Mouse (Mus musculus) G1E (cell line): ENCODE measurements around the gene Krt83. TPM values are rescaled to one million over a fixed set of nuclear protein-coding genes. Genes with fewer than 3 reads are reported as not detected.

Experiments
- ATAC-seq: 2 replicates; pipeline ENCODE4 v1.8.0; 2016; ENCODE audit warnings: mild to moderate bottlenecking; ENCODE audit not compliant: insufficient number of reproducible peaks, poor library complexity, low FRiP score, severe bottlenecking; ENCODE audit errors: extremely low read depth
- DNase-seq: peaks from one replicate; pipeline ENCODE4 v3.0.0; 2012; ENCODE audit warnings: low spot score
- H3K27me3 ChIP-seq: 2 replicates; pipeline ENCODE4 v1.6.1; 2012; ENCODE audit warnings: mild to moderate bottlenecking, low read length, inconsistent platforms; ENCODE audit not compliant: insufficient read depth
- H3K36me3 ChIP-seq: replicated peaks from 2 replicates; pipeline ENCODE3; 2012; ENCODE audit warnings: mild to moderate bottlenecking, inconsistent platforms
- H3K4me1 ChIP-seq: 2 replicates; pipeline ENCODE4 v1.6.1; 2012; ENCODE audit warnings: low read depth, low read length, inconsistent platforms, mixed read lengths; ENCODE audit not compliant: insufficient read depth
- H3K4me3 ChIP-seq: 2 replicates; pipeline ENCODE4 v1.5.1; 2012; ENCODE audit warnings: low read depth, mild to moderate bottlenecking, inconsistent platforms, low read length, moderate library complexity, mixed read lengths
- H3K9me3 ChIP-seq: replicated peaks from 2 replicates; pipeline ENCODE4 v1.6.1; 2012; ENCODE audit warnings: inconsistent platforms
- CTCF ChIP-seq: IDR thresholded peaks from 2 replicates; pipeline ENCODE4 v1.5.1; 2012; ENCODE audit warnings: low read depth, low read length, inconsistent platforms, mixed read lengths
- GATA1 ChIP-seq: IDR thresholded peaks from 2 replicates; pipeline ENCODE4 v1.6.1; 2012; ENCODE audit warnings: borderline replicate concordance, low read length, inconsistent platforms, mixed read lengths
- GATA2 ChIP-seq: IDR thresholded peaks from 2 replicates; pipeline ENCODE4 v1.6.1; 2012; ENCODE audit warnings: low read depth, low read length, inconsistent platforms, borderline replicate concordance
- POLR2AphosphoS5 ChIP-seq: IDR thresholded peaks from 2 replicates; pipeline ENCODE4 v1.6.1; 2012; ENCODE audit warnings: low read depth, low read length, inconsistent platforms; ENCODE audit not compliant: insufficient replicate concordance
- TAL1 ChIP-seq: conservative IDR thresholded peaks from 2 replicates; pipeline ENCODE4 v1.6.1; 2012; ENCODE audit warnings: low read depth, low read length, inconsistent platforms, mixed read lengths
- polyA plus RNA-seq: library from polyadenylated mRNA; stranded (reverse); fragments of >175 nt; gene quantifications from 2 replicates; pipeline ENCODE4 v1.2.3, GENCODE M21; 2012
- total RNA-seq, 2 experiments: library from RNA; stranded (forward) in 1 of 2; stranded (reverse) in 1 of 2; fragments of 200-1000 nt in 1 of 2; fragments of >200 nt in 1 of 2; fragmentation: Nextera tagmentation in 1 of 2; gene quantifications; 2 replicates each; pipeline ENCODE4 v1.2.3; 2014 to 2017

Krt83 gene
- total and polyA plus RNA-seq, 3 experiments: not detected

GRCm38 (mm10) chr15:101459283-101459682, 32.0 kb downstream of the Krt83 start:
- Histone ChIP-seq H3K36me3 (no peaks in the 10 kb centered on the region), H3K27me3 (no peaks in the 10 kb centered on the region), H3K4me1 (no peaks in the 10 kb centered on the region), H3K4me3 (no peak overlapping the region), H3K9me3 (peaks cover 61% of the 10 kb centered on the region)
- no peak for DNase-seq
- ATAC-seq: no peak
- no peak for TF ChIP-seq GATA2
- no peak for TF ChIP-seq TAL1
- TF ChIP-seq GATA1: no peak
- no peak for TF ChIP-seq POLR2AphosphoS5
- no peak for TF ChIP-seq CTCF

GRCm38 (mm10) chr15:101458361-101458930, 32.9 kb downstream of the Krt83 start:
- Histone ChIP-seq H3K4me3 (no peak overlapping the region), H3K27me3 (no peaks in the 10 kb centered on the region), H3K4me1 (no peaks in the 10 kb centered on the region), H3K36me3 (no peaks in the 10 kb centered on the region), H3K9me3 (peaks cover 62% of the 10 kb centered on the region)
- ATAC-seq (no peak), DNase-seq (no peak)
- TF ChIP-seq GATA2 (no peak), POLR2AphosphoS5 (no peak), GATA1 (no peak), CTCF (no peak), TAL1 (no peak)

- DNase-seq: no peak
- H3K36me3 ChIP-seq: no peaks in the 10 kb centered on the region
- ATAC-seq: no peak
- no peaks in the 10 kb centered on the region for H3K4me1 ChIP-seq
- H3K4me3 ChIP-seq: no peak overlapping the region
- peaks cover 62% of the 10 kb centered on the region for H3K9me3 ChIP-seq
- TF ChIP-seq GATA2 (no peak), TAL1 (no peak), POLR2AphosphoS5 (no peak), GATA1 (no peak), CTCF (no peak)
- no peaks in the 10 kb centered on the region for H3K27me3 ChIP-seq
These were observed 35.4 kb downstream of the Krt83 start for GRCm38 (mm10) chr15:101455891-101456290.

- ATAC-seq: no peak
- no peaks in the 10 kb centered on the region for H3K27me3 ChIP-seq
These were observed 36.0 kb downstream of the Krt83 start for GRCm38 (mm10) chr15:101455292-101455691.

GRCm38 (mm10) chr15:101454774-101455173, 36.5 kb downstream of the Krt83 start:
- no peaks in the 10 kb centered on the region for H3K27me3 ChIP-seq
- H3K9me3 ChIP-seq: peaks cover 63% of the 10 kb centered on the region
- no peaks in the 10 kb centered on the region for H3K4me1 ChIP-seq
- no peak overlapping the region for H3K4me3 ChIP-seq
- no peaks in the 10 kb centered on the region for H3K36me3 ChIP-seq
- ATAC-seq (no peak), DNase-seq (no peak)
- TF ChIP-seq TAL1 (no peak), CTCF (no peak), GATA1 (no peak), POLR2AphosphoS5 (no peak), GATA2 (no peak)

More at GRCm38 (mm10) chr15:101455292-101455691, 36.0 kb downstream of the Krt83 start:
- Histone ChIP-seq H3K9me3 (peaks cover 63% of the 10 kb centered on the region), H3K4me1 (no peaks in the 10 kb centered on the region), H3K36me3 (no peaks in the 10 kb centered on the region), H3K4me3 (no peak overlapping the region)
- DNase-seq: no peak
- TF ChIP-seq CTCF: no peak
- TF ChIP-seq GATA2: no peak
- TF ChIP-seq GATA1: no peak

GRCm38 (mm10) chr15:101453093-101453736, 38.1 kb downstream of the Krt83 start:
- TF ChIP-seq POLR2AphosphoS5 (no peak), GATA1 (no peak), TAL1 (no peak), CTCF (no peak), GATA2 (no peak)
- H3K36me3 ChIP-seq: no peaks in the 10 kb centered on the region
- no peaks in the 10 kb centered on the region for H3K27me3 ChIP-seq
- DNase-seq (no peak), ATAC-seq (no peak)
- peaks cover 65% of the 10 kb centered on the region for H3K9me3 ChIP-seq
- H3K4me3 ChIP-seq: no peak overlapping the region
- no peaks in the 10 kb centered on the region for H3K4me1 ChIP-seq

GRCm38 (mm10) chr15:101447444-101447843, 43.9 kb downstream of the Krt83 start, which contains the start of gene Krt88:
TSS of gene Krt88 (plus strand) at chr15:101447744.
- TF ChIP-seq TAL1: no peak
- no peak for TF ChIP-seq CTCF
- no peak for TF ChIP-seq GATA1
- TF ChIP-seq POLR2AphosphoS5: no peak
- TF ChIP-seq GATA2: no peak
- Histone ChIP-seq H3K9me3 (peaks cover 31% of the 10 kb centered on the region), H3K4me1 (no peaks in the 10 kb centered on the region), H3K4me3 (no peak within 1 kb of the TSS), H3K36me3 (no peaks in the 10 kb centered on the region), H3K27me3 (no peaks in the 10 kb centered on the region)
- no peak for DNase-seq
- ATAC-seq: no peak
